Mouse (Mus musculus) heart, embryonic 13.5 days (tissue): Measurements from ENCODE around the gene Selenok. TPM values are rescaled to one million over a fixed set of nuclear protein-coding genes. Genes with fewer than 3 reads are reported as not detected.

Experiments
- ATAC-seq: fragments of 200-750 bp; cut with Nextera tagmentation; 2 replicates; pipeline ENCODE4 v1.8.0; 2017; ENCODE audit warnings: moderate TSS enrichment; ENCODE audit not compliant: insufficient number of reproducible peaks, low FRiP score, low TSS enrichment; ENCODE audit errors: extremely low read depth
- H3K27ac ChIP-seq: fragments of 300-500 bp; sonication (generic); replicated peaks from 2 replicates; pipeline ENCODE4 v1.5.1; 2015; ENCODE audit warnings: moderate library complexity, mild to moderate bottlenecking, inconsistent platforms
- H3K27me3 ChIP-seq: fragments of 300-500 bp; sonication (generic); replicated peaks from 2 replicates; pipeline ENCODE4 v1.6.1; 2015; ENCODE audit warnings: mild to moderate bottlenecking, inconsistent platforms
- H3K36me3 ChIP-seq: fragments of 300-500 bp; sonication (generic); 2 replicates; pipeline ENCODE4 v1.6.1; 2015; ENCODE audit warnings: mild to moderate bottlenecking, inconsistent platforms
- H3K4me1 ChIP-seq: fragments of 300-500 bp; sonication (generic); 2 replicates; pipeline ENCODE4 v1.6.1; 2015; ENCODE audit warnings: inconsistent platforms
- H3K4me2 ChIP-seq: fragments of 300-500 bp; sonication (generic); 2 replicates; pipeline ENCODE4 v1.6.1; 2015; ENCODE audit warnings: inconsistent platforms, mild to moderate bottlenecking, moderate library complexity
- H3K4me3 ChIP-seq: fragments of 300-500 bp; sonication (generic); 2 replicates; pipeline ENCODE4 v1.5.1; 2015; ENCODE audit warnings: moderate library complexity, mild to moderate bottlenecking, inconsistent platforms
- H3K9ac ChIP-seq: fragments of 300-500 bp; sonication (generic); 2 replicates; pipeline ENCODE4 v1.6.1; 2015; ENCODE audit warnings: inconsistent platforms, mild to moderate bottlenecking, moderate library complexity
- H3K9me3 ChIP-seq: fragments of 300-500 bp; sonication (generic); 2 replicates; pipeline ENCODE4 v1.6.1; 2016; ENCODE audit warnings: inconsistent platforms
- WGBS: fragments of 180-500 bp; shearing (Covaris S2); methylation state at CpG from one replicate; pipeline ENCODE4 v1.1.7; 2015; ENCODE audit warnings: mixed read lengths; 5-methylcytosine and 5-hydroxymethylcytosine counted together
- polyA plus RNA-seq: library from polyadenylated mRNA; unstranded; fragments of >200 nt; fragmentation: Nextera tagmentation; extraction: Ambion mirVana; gene quantifications from 2 replicates; pipeline ENCODE4 v1.2.1, GENCODE M21; 2015

The Selenok gene
- polyA plus RNA-seq, 1 experiment from 2014 or later = 197 TPM

- H3K9me3 ChIP-seq = no peaks in the 10 kb centered on the region
- no peak overlapping the region for H3K4me3 ChIP-seq
- no peak overlapping the region for H3K4me2 ChIP-seq
- no peak overlapping the region for H3K27ac ChIP-seq
- no peak for ATAC-seq
- no peaks in the 10 kb centered on the region for H3K27me3 ChIP-seq
- H3K4me1 ChIP-seq = 0 out of 2 replicates have a peak, but pooled peaks cover 11% of the 10 kb centered on the region
- no peak overlapping the region for H3K9ac ChIP-seq
- H3K36me3 ChIP-seq = peaks cover 51% of the 10 kb centered on the region
Observed at GRCm38 (mm10) chr14:29997345-29997744, 29.2 kb downstream of the Selenok start.

GRCm38 (mm10) chr14:29998747-29999474 is 30.8 kb downstream of the Selenok start:
- Histone ChIP-seq H3K4me2 (no peak overlapping the region), H3K36me3 (peaks cover 36% of the 10 kb centered on the region), H3K27me3 (peaks cover 10% of the 10 kb centered on the region; the same call in 1 of the 2 replicates), H3K4me3 (no peak overlapping the region), H3K9me3 (no peaks in the 10 kb centered on the region), H3K4me1 (0 out of 2 replicates have a peak, but pooled peaks cover 11% of the 10 kb centered on the region), H3K27ac (no peak overlapping the region), H3K9ac (no peak overlapping the region)
- no peak for ATAC-seq
- 78% methylated on average over 13 of the region's 13 CpGs for WGBS

GRCm38 (mm10) chr14:29999475-29999811 is 31.3 kb downstream of the Selenok start:
- no peak for ATAC-seq
- no peak overlapping the region for H3K4me2 ChIP-seq

GRCm38 (mm10) chr14:30008733-30009575 is 40.8 kb downstream of the Selenok start, which contains the start of the genes Il17rb and Chdh:
Gene Il17rb (minus strand): TSS chr14:30008896.
Gene Chdh (plus strand): TSS chr14:30009023.
- Histone ChIP-seq H3K27me3 (peaks cover 55% of the 10 kb centered on the region), H3K9me3 (no peaks in the 10 kb centered on the region), H3K4me2 (peak within 1 kb of the TSS; percentile 78), H3K9ac (peak within 1 kb of the TSS; percentile 64), H3K4me1 (peaks cover 14% of the 10 kb centered on the region), H3K4me3 (peak within 1 kb of the TSS; percentile 51), H3K27ac (no peak within 1 kb of the TSS), H3K36me3 (no peaks in the 10 kb centered on the region)
- ATAC-seq = 0 out of 2 replicates have a peak, but pooled peaks have one; percentile 26
- WGBS = 7% methylated on average over 54 of the region's 54 CpGs

More at GRCm38 (mm10) chr14:29999475-29999811, 31.3 kb downstream of the Selenok start:
- peaks cover 14% of the 10 kb centered on the region; the same call in 1 of the 2 replicates for H3K27me3 ChIP-seq
- 0 out of 2 replicates have a peak, but pooled peaks cover 11% of the 10 kb centered on the region for H3K4me1 ChIP-seq
- no peak overlapping the region for H3K27ac ChIP-seq
- 78% methylated on average over 3 of the region's 3 CpGs for WGBS
- H3K9me3 ChIP-seq = no peaks in the 10 kb centered on the region
- peaks cover 30% of the 10 kb centered on the region for H3K36me3 ChIP-seq
- H3K9ac ChIP-seq = no peak overlapping the region
- H3K4me3 ChIP-seq = no peak overlapping the region

- peaks cover 14% of the 10 kb centered on the region for H3K4me1 ChIP-seq
- H3K4me3 ChIP-seq = no peak overlapping the region
- peak overlapping the region; percentile 78; the same call in 1 of the 2 replicates for H3K4me2 ChIP-seq
- H3K9me3 ChIP-seq = no peaks in the 10 kb centered on the region
- H3K27ac ChIP-seq = no peak overlapping the region
- no peak for ATAC-seq
- H3K9ac ChIP-seq = no peak overlapping the region
- H3K27me3 ChIP-seq = peaks cover 51% of the 10 kb centered on the region
- H3K36me3 ChIP-seq = no peaks in the 10 kb centered on the region
- 66% methylated on average over 10 of the region's 10 CpGs for WGBS
Observed at GRCm38 (mm10) chr14:30009864-30010560, 41.9 kb downstream of the Selenok start.

GRCm38 (mm10) chr14:30011886-30012560 is 43.9 kb downstream of the Selenok start:
- no peak overlapping the region for H3K4me3 ChIP-seq
- H3K9me3 ChIP-seq = no peaks in the 10 kb centered on the region
- H3K4me1 ChIP-seq = peaks cover 14% of the 10 kb centered on the region
- H3K9ac ChIP-seq = no peak overlapping the region
- 76% methylated on average over 10 of the region's 10 CpGs for WGBS
- ATAC-seq = no peak
- H3K27ac ChIP-seq = no peak overlapping the region
- H3K27me3 ChIP-seq = peaks cover 42% of the 10 kb centered on the region
- no peak overlapping the region for H3K4me2 ChIP-seq
- H3K36me3 ChIP-seq = no peaks in the 10 kb centered on the region

- no peak overlapping the region for H3K4me2 ChIP-seq
- peaks cover 18% of the 10 kb centered on the region for H3K27me3 ChIP-seq
- H3K4me1 ChIP-seq = peaks cover 2% of the 10 kb centered on the region
- H3K9me3 ChIP-seq = no peaks in the 10 kb centered on the region
- H3K9ac ChIP-seq = no peak overlapping the region
- H3K27ac ChIP-seq = no peak overlapping the region
- WGBS = 69% methylated on average over 10 of the region's 10 CpGs
- H3K36me3 ChIP-seq = no peaks in the 10 kb centered on the region
- ATAC-seq = no peak
- no peak overlapping the region for H3K4me3 ChIP-seq
Observed at GRCm38 (mm10) chr14:30014487-30014886, 46.4 kb downstream of the Selenok start.

- Histone ChIP-seq H3K4me2 (no peak overlapping the region), H3K27me3 (peaks cover 12% of the 10 kb centered on the region), H3K9me3 (no peaks in the 10 kb centered on the region), H3K9ac (no peak overlapping the region), H3K4me1 (no peaks in the 10 kb centered on the region), H3K4me3 (no peak overlapping the region), H3K36me3 (no peaks in the 10 kb centered on the region), H3K27ac (no peak overlapping the region)
- no peak for ATAC-seq
- WGBS = 52% methylated on average over 1 of the region's 1 CpGs
Observed at GRCm38 (mm10) chr14:30015008-30015407, 46.9 kb downstream of the Selenok start.

- no peak overlapping the region for H3K9ac ChIP-seq
- ATAC-seq = no peak
Observed at GRCm38 (mm10) chr14:30016666-30017065, 48.6 kb downstream of the Selenok start.

GRCm38 (mm10) chr14:30017794-30018462 is 49.8 kb downstream of the Selenok start:
- no peaks in the 10 kb centered on the region for H3K4me1 ChIP-seq
- no peak overlapping the region for H3K4me3 ChIP-seq
- no peaks in the 10 kb centered on the region for H3K36me3 ChIP-seq
- no peak overlapping the region for H3K9ac ChIP-seq
- WGBS = 76% methylated on average over 8 of the region's 8 CpGs
- no peaks in the 10 kb centered on the region for H3K9me3 ChIP-seq
- H3K27ac ChIP-seq = no peak overlapping the region
- H3K27me3 ChIP-seq = no peaks in the 10 kb centered on the region
- no peak for ATAC-seq
- H3K4me2 ChIP-seq = no peak overlapping the region

More at GRCm38 (mm10) chr14:30016666-30017065, 48.6 kb downstream of the Selenok start:
- no peak overlapping the region for H3K4me2 ChIP-seq
- no peaks in the 10 kb centered on the region for H3K27me3 ChIP-seq
- no peaks in the 10 kb centered on the region for H3K4me1 ChIP-seq
- H3K9me3 ChIP-seq = no peaks in the 10 kb centered on the region
- no peaks in the 10 kb centered on the region for H3K36me3 ChIP-seq
- no peak overlapping the region for H3K4me3 ChIP-seq
- no peak overlapping the region for H3K27ac ChIP-seq
- 77% methylated on average over 5 of the region's 5 CpGs for WGBS
